Mouse (Mus musculus) neural tube, embryonic 13.5 days (tissue): ENCODE results near the gene Pex11a. TPM values are rescaled to one million over a fixed set of nuclear protein-coding genes. Genes with fewer than 3 reads are reported as not detected.

Experiments used
- ATAC-seq: fragments of 200-750 bp; cut with Nextera tagmentation; 2 replicates; pipeline ENCODE4 v1.8.0; 2017; ENCODE audit warnings: low read depth, mild to moderate bottlenecking, moderate TSS enrichment, moderate library complexity
- H3K27ac ChIP-seq: fragments of 300-500 bp; sonication (generic); replicated peaks from 2 replicates; pipeline ENCODE4 v1.5.1; 2015; ENCODE audit warnings: moderate library complexity, mild to moderate bottlenecking, inconsistent platforms
- H3K27me3 ChIP-seq: fragments of 300-500 bp; sonication (generic); 2 replicates; pipeline ENCODE4 v1.6.1; 2015; ENCODE audit warnings: mild to moderate bottlenecking, inconsistent platforms
- H3K36me3 ChIP-seq: fragments of 300-500 bp; sonication (generic); 2 replicates; pipeline ENCODE4 v1.6.1; 2015; ENCODE audit warnings: mild to moderate bottlenecking, inconsistent platforms
- H3K4me1 ChIP-seq: fragments of 300-500 bp; sonication (generic); replicated peaks from 2 replicates; pipeline ENCODE4 v1.6.1; 2015; ENCODE audit warnings: inconsistent platforms
- H3K4me2 ChIP-seq: fragments of 300-500 bp; sonication (generic); 2 replicates; pipeline ENCODE4 v1.6.1; 2015; ENCODE audit warnings: inconsistent platforms, mild to moderate bottlenecking, moderate library complexity
- H3K4me3 ChIP-seq: fragments of 300-500 bp; sonication (generic); 2 replicates; pipeline ENCODE4 v1.5.1; 2015; ENCODE audit warnings: mild to moderate bottlenecking, inconsistent platforms
- H3K9ac ChIP-seq: fragments of 300-500 bp; sonication (generic); 2 replicates; pipeline ENCODE4 v1.6.1; 2015; ENCODE audit warnings: moderate library complexity, mild to moderate bottlenecking, inconsistent platforms
- H3K9me3 ChIP-seq: fragments of 300-500 bp; sonication (generic); 2 replicates; pipeline ENCODE4 v1.6.1; 2016; ENCODE audit warnings: inconsistent platforms
- WGBS: fragments of 180-500 bp; shearing (Covaris S2); methylation state at CpG from one replicate; pipeline ENCODE4 v1.1.7; 2015; 5-methylcytosine and 5-hydroxymethylcytosine counted together
- polyA plus RNA-seq: library from polyadenylated mRNA; unstranded; fragments of >200 nt; fragmentation: Nextera tagmentation; extraction: Ambion mirVana; gene quantifications from 2 replicates; pipeline ENCODE4 v1.2.1, GENCODE M21; 2015

The Pex11a gene
- polyA plus RNA-seq, 1 experiment from 2014 or later: 11.3 TPM

- no peaks in the 10 kb centered on the region for H3K9me3 ChIP-seq
- ATAC-seq: no peak
- WGBS: 60% methylated on average over 4 of the region's 4 CpGs
- peaks cover 7% of the 10 kb centered on the region for H3K36me3 ChIP-seq
- no peak within 1 kb of the TSS for H3K4me2 ChIP-seq
- H3K27me3 ChIP-seq: no peaks in the 10 kb centered on the region
- H3K4me1 ChIP-seq: no peaks in the 10 kb centered on the region
- no peak within 1 kb of the TSS for H3K4me3 ChIP-seq
- H3K27ac ChIP-seq: no peak within 1 kb of the TSS
- no peak within 1 kb of the TSS for H3K9ac ChIP-seq
Measured at GRCm38 (mm10) chr7:79732622-79733021, 10.3 kb downstream of the Pex11a start, which contains the start of gene Plin1. TSS of gene Plin1 (minus strand) at chr7:79732903.

GRCm38 (mm10) chr7:79731438-79731837 lies 11.5 kb downstream of the Pex11a start:
- Histone ChIP-seq H3K4me3 (no peak overlapping the region), H3K27me3 (no peaks in the 10 kb centered on the region), H3K4me2 (no peak overlapping the region), H3K36me3 (no peaks in the 10 kb centered on the region; the same call in 1 of the 2 replicates), H3K4me1 (no peaks in the 10 kb centered on the region), H3K9me3 (no peaks in the 10 kb centered on the region), H3K9ac (no peak overlapping the region), H3K27ac (no peak overlapping the region)
- WGBS: 78% methylated on average over 13 of the region's 13 CpGs
- no peak for ATAC-seq

GRCm38 (mm10) chr7:79729743-79730370 lies 13.1 kb downstream of the Pex11a start:
- Histone ChIP-seq H3K36me3 (no peaks in the 10 kb centered on the region), H3K27me3 (peaks cover 7% of the 10 kb centered on the region; the same call in 1 of the 2 replicates), H3K9me3 (no peaks in the 10 kb centered on the region), H3K4me3 (no peak overlapping the region), H3K4me1 (no peaks in the 10 kb centered on the region), H3K27ac (no peak overlapping the region), H3K4me2 (no peak overlapping the region), H3K9ac (no peak overlapping the region)
- no peak; the same call in 1 of the 2 replicates for ATAC-seq
- WGBS: 69% methylated on average over 11 of the region's 11 CpGs

- H3K9me3 ChIP-seq: no peaks in the 10 kb centered on the region
- no peaks in the 10 kb centered on the region for H3K36me3 ChIP-seq
- H3K9ac ChIP-seq: no peak overlapping the region
- H3K27ac ChIP-seq: no peak overlapping the region
- 8% methylated on average over 8 of the region's 8 CpGs for WGBS
- no peak overlapping the region for H3K4me2 ChIP-seq
- H3K4me1 ChIP-seq: no peaks in the 10 kb centered on the region
- no peak overlapping the region for H3K4me3 ChIP-seq
- ATAC-seq: peak; percentile 33; the same call in 1 of the 2 replicates
- H3K27me3 ChIP-seq: peaks cover 7% of the 10 kb centered on the region; the same call in 1 of the 2 replicates
Measured at GRCm38 (mm10) chr7:79729169-79729568, 13.8 kb downstream of the Pex11a start.

- Histone ChIP-seq H3K4me2 (no peak overlapping the region), H3K9ac (no peak overlapping the region), H3K36me3 (no peaks in the 10 kb centered on the region), H3K4me1 (no peaks in the 10 kb centered on the region), H3K9me3 (no peaks in the 10 kb centered on the region), H3K4me3 (no peak overlapping the region), H3K27me3 (peaks cover 14% of the 10 kb centered on the region), H3K27ac (no peak overlapping the region)
- WGBS: 27% methylated on average over 6 of the region's 6 CpGs
- peak; percentile 66 for ATAC-seq
Measured at GRCm38 (mm10) chr7:79728219-79728618, 14.7 kb downstream of the Pex11a start.

GRCm38 (mm10) chr7:79727091-79727490 lies 15.8 kb downstream of the Pex11a start:
- ATAC-seq: no peak
- Histone ChIP-seq H3K27me3 (peaks cover 25% of the 10 kb centered on the region), H3K4me3 (no peak overlapping the region)

GRCm38 (mm10) chr7:79721386-79721977 lies 21.4 kb downstream of the Pex11a start:
- H3K4me1 ChIP-seq: peaks cover 19% of the 10 kb centered on the region
- WGBS: under 1% methylated on average over 48 of the region's 48 CpGs
- peak overlapping the region; percentile 82 for H3K9ac ChIP-seq
- peak overlapping the region; percentile 62; the same call in 1 of the 2 replicates for H3K27ac ChIP-seq
- H3K4me3 ChIP-seq: peak overlapping the region; percentile 64
- peak; percentile 82 for ATAC-seq
- H3K36me3 ChIP-seq: no peaks in the 10 kb centered on the region
- peak overlapping the region; percentile 85 for H3K4me2 ChIP-seq
- no peaks in the 10 kb centered on the region for H3K9me3 ChIP-seq
- peaks cover 41% of the 10 kb centered on the region for H3K27me3 ChIP-seq

More at GRCm38 (mm10) chr7:79727091-79727490, 15.8 kb downstream of the Pex11a start:
- no peak overlapping the region for H3K9ac ChIP-seq
- H3K4me1 ChIP-seq: peaks cover 2% of the 10 kb centered on the region
- H3K9me3 ChIP-seq: no peaks in the 10 kb centered on the region
- 10% methylated on average over 2 of the region's 2 CpGs for WGBS
- no peaks in the 10 kb centered on the region for H3K36me3 ChIP-seq
- H3K4me2 ChIP-seq: no peak overlapping the region
- no peak overlapping the region for H3K27ac ChIP-seq

GRCm38 (mm10) chr7:79715187-79715981 lies 27.5 kb downstream of the Pex11a start, which contains the start of gene Kif7:
TSS of gene Kif7 (minus strand) at chr7:79715720.
- H3K4me3 ChIP-seq: peak within 1 kb of the TSS; percentile 56
- WGBS: 1% methylated on average over 54 of the region's 55 CpGs
- 0 out of 2 replicates have a peak, but pooled peaks cover 10% of the 10 kb centered on the region for H3K27me3 ChIP-seq
- no peaks in the 10 kb centered on the region for H3K9me3 ChIP-seq
- H3K4me1 ChIP-seq: peaks cover 27% of the 10 kb centered on the region
- ATAC-seq: peak; percentile 80
- peak within 1 kb of the TSS; percentile 70 for H3K9ac ChIP-seq
- peak within 1 kb of the TSS; percentile 79 for H3K4me2 ChIP-seq
- no peaks in the 10 kb centered on the region for H3K36me3 ChIP-seq
- H3K27ac ChIP-seq: no peak within 1 kb of the TSS

- H3K4me3 ChIP-seq: peak overlapping the region; percentile 49
- no peaks in the 10 kb centered on the region for H3K9me3 ChIP-seq
- H3K4me1 ChIP-seq: peaks cover 27% of the 10 kb centered on the region
- H3K36me3 ChIP-seq: no peaks in the 10 kb centered on the region
- peak overlapping the region; percentile 70 for H3K9ac ChIP-seq
- no peak for ATAC-seq
- H3K4me2 ChIP-seq: peak overlapping the region; percentile 66
- WGBS: 32% methylated on average over 17 of the region's 17 CpGs
- peaks cover 6% of the 10 kb centered on the region; the same call in 1 of the 2 replicates for H3K27me3 ChIP-seq
- peak overlapping the region; percentile 35; the same call in 1 of the 2 replicates for H3K27ac ChIP-seq
Measured at GRCm38 (mm10) chr7:79710831-79711230, 32.1 kb downstream of the Pex11a start.

GRCm38 (mm10) chr7:79710130-79710607 lies 32.8 kb downstream of the Pex11a start:
- H3K27ac ChIP-seq: peak overlapping the region; percentile 35; the same call in 1 of the 2 replicates
- WGBS: under 1% methylated on average over 55 of the region's 55 CpGs

GRCm38 (mm10) chr7:79705210-79705609 lies 37.7 kb downstream of the Pex11a start:
- Histone ChIP-seq H3K27ac (no peak overlapping the region), H3K9me3 (no peaks in the 10 kb centered on the region), H3K4me3 (no peak overlapping the region), H3K9ac (no peak overlapping the region), H3K4me2 (no peak overlapping the region), H3K36me3 (peaks cover 25% of the 10 kb centered on the region), H3K27me3 (peaks cover 6% of the 10 kb centered on the region; the same call in 1 of the 2 replicates), H3K4me1 (peaks cover 7% of the 10 kb centered on the region; the same call in 1 of the 2 replicates)
- 89% methylated on average over 5 of the region's 5 CpGs for WGBS
- ATAC-seq: no peak

More at GRCm38 (mm10) chr7:79710130-79710607, 32.8 kb downstream of the Pex11a start:
- Histone ChIP-seq H3K27me3 (peaks cover 6% of the 10 kb centered on the region; the same call in 1 of the 2 replicates), H3K9ac (peak overlapping the region; percentile 70), H3K4me1 (peaks cover 21% of the 10 kb centered on the region), H3K4me3 (peak overlapping the region; percentile 49), H3K4me2 (peak overlapping the region; percentile 66), H3K9me3 (no peaks in the 10 kb centered on the region), H3K36me3 (no peaks in the 10 kb centered on the region)
- ATAC-seq: peak; percentile 85
